8 mouse cellular contexts compared by ENCODE assay signal in the genomic region with DNA sequence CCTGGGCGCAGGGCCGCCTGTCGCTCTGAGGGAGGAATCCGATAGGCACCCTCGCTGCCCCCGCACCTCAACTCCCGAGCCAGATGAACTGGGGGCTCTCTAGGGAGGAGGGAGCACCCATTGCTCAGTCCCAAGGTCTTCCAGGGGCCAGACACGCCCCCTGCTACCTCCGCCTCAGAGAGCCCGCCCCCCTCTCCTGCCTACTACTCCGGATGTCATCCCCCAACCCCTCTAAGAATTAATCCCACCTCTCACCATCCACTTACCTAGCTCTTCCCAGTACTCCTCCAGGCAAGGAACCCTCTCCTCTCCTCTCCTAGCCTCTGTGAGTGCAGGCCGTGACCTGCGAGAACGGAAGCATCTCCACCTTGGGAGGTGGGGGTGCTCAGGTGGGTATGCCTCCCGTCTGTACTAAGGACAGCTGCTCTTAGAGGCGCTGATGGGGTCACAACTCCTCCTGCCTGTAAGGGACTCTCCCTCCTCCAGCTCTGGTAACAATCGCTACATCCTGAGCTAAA. TPM values are rescaled to one million over a fixed set of nuclear protein-coding genes. Genes with fewer than 3 reads are reported as not detected.
A peak's percentile ranks its signal among the peaks of the same experiment; 100 is the strongest.
DNase-seq lines count a peak whose midpoint lies in the region; ATAC-seq and TF ChIP-seq lines count a peak whose summit lies in the region.

A gene (minus strand): TSS at position 468 of the 518 bp plus-strand sequence.

- peaks cover 58% of the 10 kb centered on the region for H3K4me1 ChIP-seq in E14TG2a.4 (replicated peaks; ENCODE audit: low read depth, low read length)
- peaks cover 13% of the 10 kb centered on the region; the same call in 1 of the 2 replicates for H3K4me1 ChIP-seq in hindbrain, embryonic 11.5 days (replicated peaks; ENCODE audit: control insufficient read depth, insufficient read depth, low read length)
- peaks cover 28% of the 10 kb centered on the region for H3K4me1 ChIP-seq in liver, embryonic 12.5 days

- H3K4me3 ChIP-seq in E14TG2a.4 (replicated peaks; ENCODE audit: low read length), result peak within 1 kb of the TSS; percentile 84
- peak within 1 kb of the TSS; percentile 43 for H3K4me3 ChIP-seq in hindbrain, embryonic 11.5 days (ENCODE audit: low read depth, low read length)
- peak within 1 kb of the TSS; percentile 48 for H3K4me3 ChIP-seq in liver, embryonic 12.5 days

- WGBS in hindbrain, embryonic 11.5 days, result 2% methylated on average over 16 of the region's 17 CpGs
- WGBS in liver, embryonic 12.5 days (ENCODE audit: insufficient replicate concordance), result 4% methylated on average over 17 of the region's 17 CpGs

- no peak for DNase-seq in frontal cortex, adult 2 months (ENCODE audit: extremely low spot score in 1 of 2, low spot score in 1 of 2)
- no peak for DNase-seq in frontal cortex, postnatal 25 days (ENCODE audit: low spot score in 2 of 2)
- DNase-seq in hindbrain, embryonic 11.5 days (ENCODE audit: low spot score), result no peak
- no peak for DNase-seq in right cerebral cortex, postnatal 4 days
- no peak for DNase-seq in heart, postnatal 25 days (ENCODE audit: low spot score)
- DNase-seq in ovary, postnatal 36 days (ENCODE audit: low spot score), result no peak

- no peaks in the 10 kb centered on the region for H3K9me3 ChIP-seq in E14TG2a.4 (ENCODE audit: low read length)
- H3K9me3 ChIP-seq in hindbrain, embryonic 11.5 days (ENCODE audit: control insufficient read depth, low read length), result no peaks in the 10 kb centered on the region
- no peaks in the 10 kb centered on the region for H3K9me3 ChIP-seq in liver, embryonic 12.5 days (replicated peaks)

- no peak for TF ChIP-seq CTCF in E14TG2a.4 (conservative IDR thresholded peaks at IDR 0.05; ENCODE audit: low read length)

- H3K27me3 ChIP-seq in E14TG2a.4 (ENCODE audit: insufficient read depth, low read length), result peaks cover 81% of the 10 kb centered on the region
- peaks cover 33% of the 10 kb centered on the region for H3K27me3 ChIP-seq in hindbrain, embryonic 11.5 days (ENCODE audit: control insufficient read depth, insufficient read depth, low read length)
- peaks cover 100% of the 10 kb centered on the region for H3K27me3 ChIP-seq in liver, embryonic 12.5 days (replicated peaks)

- ATAC-seq in hindbrain, embryonic 11.5 days (ENCODE audit: low FRiP score), result peak; percentile 22; the same call in 1 of the 2 replicates
- ATAC-seq in liver, embryonic 12.5 days, result no peak

- H3K9ac ChIP-seq in hindbrain, embryonic 11.5 days (ENCODE audit: low read depth, low read length), result peak within 1 kb of the TSS; percentile 47; the same call in 1 of the 2 replicates
- H3K9ac ChIP-seq in liver, embryonic 12.5 days, result no peak within 1 kb of the TSS

- no peaks in the 10 kb centered on the region for H3K36me3 ChIP-seq in E14TG2a.4 (ENCODE audit: insufficient read depth, low read length)
- no peaks in the 10 kb centered on the region for H3K36me3 ChIP-seq in hindbrain, embryonic 11.5 days (ENCODE audit: control insufficient read depth, insufficient read depth, low read length)
- no peaks in the 10 kb centered on the region for H3K36me3 ChIP-seq in liver, embryonic 12.5 days

- H3K4me2 ChIP-seq in hindbrain, embryonic 11.5 days (replicated peaks; ENCODE audit: low read depth, low read length), result peak within 1 kb of the TSS; percentile 85
- peak within 1 kb of the TSS; percentile 71 for H3K4me2 ChIP-seq in liver, embryonic 12.5 days

- peak within 1 kb of the TSS; percentile 30; the same call in 1 of the 2 replicates for H3K27ac ChIP-seq in hindbrain, embryonic 11.5 days (ENCODE audit: low read depth, low read length)
- no peak within 1 kb of the TSS for H3K27ac ChIP-seq in liver, embryonic 12.5 days

- intact Hi-C loops in heart, postnatal 25 days (cut with DNase I), result no loop called here

RNA-seq across cellular contexts. Expression of the gene that starts here (rescaled TPM):
- polyA plus RNA-seq in frontal cortex, adult 2 months (2012; rRNA removed), result 560 and 728 TPM in 2 replicates
- 2.3 and 2.6 TPM in 2 replicates for polyA plus RNA-seq in hindbrain, embryonic 11.5 days (2014; fragmentation: Nextera tagmentation; extraction: Ambion mirVana)
- 1.9 and 2.3 TPM in 2 replicates for polyA plus RNA-seq in liver, embryonic 12.5 days (2016; fragmentation: Nextera tagmentation; extraction: Ambion mirVana)
- not detected for total RNA-seq in heart, postnatal 25 days (2021)

Comparison
In these comparisons a context has a peak if more than half of its experiments do, and no peak if none do; other contexts are left out.
1. RNA of the gene that starts here (polyA plus RNA-seq): 560 to 728 TPM in frontal cortex, adult 2 months; 2.3 to 2.6 TPM in hindbrain, embryonic 11.5 days and 1.9 to 2.3 TPM in liver, embryonic 12.5 days; every median in the first group is over 100 times any median in the second.
2. Peak in every context shown above with its lines, with median percentiles within 50 percentile points of each other: H3K4me3 ChIP-seq.